Mouse (Mus musculus): ENCODE measurements at regions not wholly inside any gene's neighbourhood (a gene's known extent, or its start where the extent isn't known, plus 50 kb on each side); places are given as distances from the start of the nearest gene placed in this dataset.

DNA sequence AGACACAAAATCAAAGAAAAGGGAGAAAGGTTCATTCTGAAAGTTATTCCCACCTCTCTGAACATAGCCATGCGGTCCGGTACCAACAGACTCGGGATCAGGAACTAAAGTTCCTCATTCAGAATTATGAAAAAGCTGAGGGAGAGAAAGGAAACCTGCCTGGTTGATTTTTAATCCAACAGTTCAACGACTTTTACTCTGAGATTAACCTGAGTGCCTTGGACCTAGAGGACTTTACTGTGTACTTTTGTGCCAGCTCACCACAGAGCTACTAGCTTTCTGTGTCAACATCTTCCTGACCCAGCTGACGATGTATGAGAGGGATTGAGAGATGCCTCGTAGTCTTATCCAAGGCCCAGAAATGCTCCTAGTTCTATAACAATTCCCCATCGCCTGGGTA is 92.5 kb upstream of the 2210010C04Rik start:
- TF ChIP-seq POLR2A (IDR thresholded peaks at IDR 0.05; ENCODE audit: borderline replicate concordance, insufficient read depth, low read length) (no peak), CTCF (IDR thresholded peaks at IDR 0.05; ENCODE audit: borderline replicate concordance, insufficient read depth, low read depth, low read length) (no peak)

Measured in cerebellum, adult 2 months (tissue).